Mouse (Mus musculus): ENCODE measurements around the gene Akirin2. TPM values are rescaled to one million over a fixed set of nuclear protein-coding genes. Genes with fewer than 3 reads are reported as not detected.

The Akirin2 gene
- polyA plus RNA-seq, 1 experiment, result 19.5 TPM

GRCm38 (mm10) chr4:34529941-34530340 lies 20.8 kb upstream of the Akirin2 start:
- Histone ChIP-seq H3K27me3 (ENCODE audit: control insufficient read depth, insufficient read depth, low read length) (no peaks in the 10 kb centered on the region), H3K27ac (ENCODE audit: insufficient read depth, low read depth, low read length) (no peak overlapping the region), H3K4me3 (ENCODE audit: low read depth, low read length) (no peak overlapping the region), H3K36me3 (ENCODE audit: control insufficient read depth, insufficient read depth, low read length) (no peaks in the 10 kb centered on the region), H3K4me1 (ENCODE audit: control insufficient read depth, insufficient read depth, insufficient read length, low read length) (no peaks in the 10 kb centered on the region)
- 82% methylated on average over 6 of the region's 6 CpGs for WGBS
- TF ChIP-seq CTCF (IDR thresholded peaks at IDR 0.05; ENCODE audit: extremely low read depth, insufficient read length, insufficient replicate concordance, low read depth, low read length) (no peak), POLR2A (IDR thresholded peaks at IDR 0.05; ENCODE audit: low read depth, low read length) (no peak)

- WGBS, result under 1% methylated on average over 38 of the region's 38 CpGs
Measured at GRCm38 (mm10) chr4:34549981-34550747, 573 bp upstream of the Akirin2 start.

GRCm38 (mm10) chr4:34551098-34551809 lies 517 bp downstream of the Akirin2 start:
- H3K4me1 ChIP-seq (ENCODE audit: control insufficient read depth, insufficient read depth, insufficient read length, low read length), result peaks cover 6% of the 10 kb centered on the region; the same call in 1 of the 2 replicates
- no peaks in the 10 kb centered on the region for H3K27me3 ChIP-seq (ENCODE audit: control insufficient read depth, insufficient read depth, low read length)
- H3K36me3 ChIP-seq (ENCODE audit: control insufficient read depth, insufficient read depth, low read length), result no peaks in the 10 kb centered on the region; the same call in 1 of the 2 replicates
- H3K27ac ChIP-seq (ENCODE audit: insufficient read depth, low read depth, low read length), result peak overlapping the region; percentile 92
- H3K4me3 ChIP-seq (ENCODE audit: low read depth, low read length), result peak overlapping the region; percentile 99
- WGBS, result 1% methylated on average over 41 of the region's 50 CpGs
- TF ChIP-seq POLR2A (IDR thresholded peaks at IDR 0.05; ENCODE audit: low read depth, low read length), result no peak
- TF ChIP-seq CTCF (IDR thresholded peaks at IDR 0.05; ENCODE audit: extremely low read depth, insufficient read length, insufficient replicate concordance, low read depth, low read length), result no peak

More at GRCm38 (mm10) chr4:34549981-34550747, 573 bp upstream of the Akirin2 start:
- peaks cover 2% of the 10 kb centered on the region; the same call in 1 of the 2 replicates for H3K4me1 ChIP-seq (ENCODE audit: control insufficient read depth, insufficient read depth, insufficient read length, low read length)
- H3K36me3 ChIP-seq (ENCODE audit: control insufficient read depth, insufficient read depth, low read length), result no peaks in the 10 kb centered on the region
- H3K4me3 ChIP-seq (ENCODE audit: low read depth, low read length), result peak overlapping the region; percentile 99
- H3K27ac ChIP-seq (ENCODE audit: insufficient read depth, low read depth, low read length), result peak overlapping the region; percentile 92
- H3K27me3 ChIP-seq (ENCODE audit: control insufficient read depth, insufficient read depth, low read length), result no peaks in the 10 kb centered on the region
- TF ChIP-seq POLR2A (IDR thresholded peaks at IDR 0.05; ENCODE audit: low read depth, low read length) (peak; percentile 89), CTCF (IDR thresholded peaks at IDR 0.05; ENCODE audit: extremely low read depth, insufficient read length, insufficient replicate concordance, low read depth, low read length) (no peak)

GRCm38 (mm10) chr4:34551966-34552365 lies 1.2 kb downstream of the Akirin2 start:
- Histone ChIP-seq H3K27me3 (ENCODE audit: control insufficient read depth, insufficient read depth, low read length) (no peaks in the 10 kb centered on the region), H3K27ac (ENCODE audit: insufficient read depth, low read depth, low read length) (no peak overlapping the region), H3K4me3 (ENCODE audit: low read depth, low read length) (no peak overlapping the region), H3K4me1 (ENCODE audit: control insufficient read depth, insufficient read depth, insufficient read length, low read length) (peaks cover 6% of the 10 kb centered on the region; the same call in 1 of the 2 replicates), H3K36me3 (ENCODE audit: control insufficient read depth, insufficient read depth, low read length) (no peaks in the 10 kb centered on the region; the same call in 1 of the 2 replicates)
- TF ChIP-seq POLR2A (IDR thresholded peaks at IDR 0.05; ENCODE audit: low read depth, low read length) (no peak), CTCF (IDR thresholded peaks at IDR 0.05; ENCODE audit: extremely low read depth, insufficient read length, insufficient replicate concordance, low read depth, low read length) (no peak)
- under 1% methylated on average over 3 of the region's 3 CpGs for WGBS

GRCm38 (mm10) chr4:34554596-34554995 lies 3.9 kb downstream of the Akirin2 start:
- Histone ChIP-seq H3K27me3 (ENCODE audit: control insufficient read depth, insufficient read depth, low read length) (no peaks in the 10 kb centered on the region), H3K4me3 (ENCODE audit: low read depth, low read length) (no peak overlapping the region), H3K27ac (ENCODE audit: insufficient read depth, low read depth, low read length) (no peak overlapping the region), H3K36me3 (ENCODE audit: control insufficient read depth, insufficient read depth, low read length) (no peaks in the 10 kb centered on the region; the same call in 1 of the 2 replicates), H3K4me1 (ENCODE audit: control insufficient read depth, insufficient read depth, insufficient read length, low read length) (peaks cover 6% of the 10 kb centered on the region; the same call in 1 of the 2 replicates)
- WGBS, result 18% methylated on average over 1 of the region's 1 CpGs
- TF ChIP-seq CTCF (IDR thresholded peaks at IDR 0.05; ENCODE audit: extremely low read depth, insufficient read length, insufficient replicate concordance, low read depth, low read length) (no peak), POLR2A (IDR thresholded peaks at IDR 0.05; ENCODE audit: low read depth, low read length) (no peak)

GRCm38 (mm10) chr4:34555604-34556003 lies 4.9 kb downstream of the Akirin2 start:
- Histone ChIP-seq H3K36me3 (ENCODE audit: control insufficient read depth, insufficient read depth, low read length) (no peaks in the 10 kb centered on the region; the same call in 1 of the 2 replicates), H3K4me1 (ENCODE audit: control insufficient read depth, insufficient read depth, insufficient read length, low read length) (peaks cover 6% of the 10 kb centered on the region; the same call in 1 of the 2 replicates), H3K4me3 (ENCODE audit: low read depth, low read length) (no peak overlapping the region), H3K27me3 (ENCODE audit: control insufficient read depth, insufficient read depth, low read length) (no peaks in the 10 kb centered on the region), H3K27ac (ENCODE audit: insufficient read depth, low read depth, low read length) (no peak overlapping the region)
- TF ChIP-seq CTCF (IDR thresholded peaks at IDR 0.05; ENCODE audit: extremely low read depth, insufficient read length, insufficient replicate concordance, low read depth, low read length) (no peak), POLR2A (IDR thresholded peaks at IDR 0.05; ENCODE audit: low read depth, low read length) (no peak)
- WGBS, result 80% methylated on average over 3 of the region's 3 CpGs

GRCm38 (mm10) chr4:34556183-34556582 lies 5.4 kb downstream of the Akirin2 start:
- peaks cover 6% of the 10 kb centered on the region; the same call in 1 of the 2 replicates for H3K4me1 ChIP-seq (ENCODE audit: control insufficient read depth, insufficient read depth, insufficient read length, low read length)
- TF ChIP-seq POLR2A (IDR thresholded peaks at IDR 0.05; ENCODE audit: low read depth, low read length), result no peak
- no peak for TF ChIP-seq CTCF (IDR thresholded peaks at IDR 0.05; ENCODE audit: extremely low read depth, insufficient read length, insufficient replicate concordance, low read depth, low read length)
- no peaks in the 10 kb centered on the region; the same call in 1 of the 2 replicates for H3K36me3 ChIP-seq (ENCODE audit: control insufficient read depth, insufficient read depth, low read length)
- no peaks in the 10 kb centered on the region for H3K27me3 ChIP-seq (ENCODE audit: control insufficient read depth, insufficient read depth, low read length)
- no peak overlapping the region for H3K4me3 ChIP-seq (ENCODE audit: low read depth, low read length)
- no peak overlapping the region for H3K27ac ChIP-seq (ENCODE audit: insufficient read depth, low read depth, low read length)

Data from small intestine, adult 2 months (tissue).